Mouse (Mus musculus) naive thymus-derived CD4-positive, alpha-beta T cell, adult 2 months (primary cell): Measurements from ENCODE around the gene Fam69a.

Source experiments
- DNase-seq: peaks from one replicate; pipeline ENCODE4 v3.0.0-alpha.2; 2011; ENCODE audit warnings: low read depth

The Fam69a gene

DNA sequence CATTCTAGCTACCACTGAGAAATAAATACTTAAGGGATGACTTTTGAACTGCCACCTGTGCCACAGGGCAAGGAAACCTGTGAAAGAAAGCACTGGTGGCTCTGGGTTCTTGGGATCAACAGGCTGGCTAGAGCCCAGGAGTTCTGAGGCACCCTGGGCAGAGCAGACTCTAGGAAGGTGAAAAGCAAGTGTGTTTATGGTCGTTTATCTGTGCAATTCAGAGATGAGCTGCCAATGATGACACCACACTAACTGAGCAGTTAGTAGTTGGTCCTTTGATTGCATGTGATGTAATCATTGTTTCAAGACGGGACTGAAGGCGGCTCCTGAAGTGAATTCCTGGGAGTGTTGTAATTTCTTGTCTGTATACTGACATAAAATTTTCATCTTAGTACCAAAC, 82.6 kb downstream of the Fam69a start:
- DNase-seq, result no peak

DNA sequence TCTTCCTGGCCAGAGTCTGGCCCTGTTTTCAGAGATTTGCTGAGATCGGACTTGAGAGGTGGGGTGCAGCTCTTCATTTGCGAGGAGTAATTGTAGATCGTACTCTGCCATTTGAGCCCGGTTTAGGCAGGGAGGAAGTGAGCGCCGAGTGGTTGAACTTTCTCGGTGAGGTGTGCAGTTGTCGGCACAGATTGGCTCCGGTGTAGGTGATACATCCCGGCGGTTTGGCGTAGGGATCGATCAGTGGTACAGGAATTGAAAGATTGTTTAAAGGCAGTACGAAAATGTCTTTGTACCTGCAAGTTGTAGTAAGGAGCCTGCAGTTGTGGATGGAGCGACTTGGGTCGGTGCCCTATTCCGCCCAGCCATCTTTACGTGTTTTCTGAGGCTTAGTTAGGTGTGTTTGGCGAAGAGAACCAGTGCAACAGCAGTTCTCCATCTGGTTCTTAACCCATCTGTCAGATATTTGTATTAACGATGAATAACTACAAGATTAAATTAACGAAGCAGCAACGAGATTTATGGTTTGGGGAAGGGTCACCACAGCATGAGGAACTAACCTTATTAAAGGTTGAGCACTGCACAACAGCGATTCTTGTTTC, 85.8 kb downstream of the Fam69a start:
- DNase-seq, result peak; percentile 78

DNA sequence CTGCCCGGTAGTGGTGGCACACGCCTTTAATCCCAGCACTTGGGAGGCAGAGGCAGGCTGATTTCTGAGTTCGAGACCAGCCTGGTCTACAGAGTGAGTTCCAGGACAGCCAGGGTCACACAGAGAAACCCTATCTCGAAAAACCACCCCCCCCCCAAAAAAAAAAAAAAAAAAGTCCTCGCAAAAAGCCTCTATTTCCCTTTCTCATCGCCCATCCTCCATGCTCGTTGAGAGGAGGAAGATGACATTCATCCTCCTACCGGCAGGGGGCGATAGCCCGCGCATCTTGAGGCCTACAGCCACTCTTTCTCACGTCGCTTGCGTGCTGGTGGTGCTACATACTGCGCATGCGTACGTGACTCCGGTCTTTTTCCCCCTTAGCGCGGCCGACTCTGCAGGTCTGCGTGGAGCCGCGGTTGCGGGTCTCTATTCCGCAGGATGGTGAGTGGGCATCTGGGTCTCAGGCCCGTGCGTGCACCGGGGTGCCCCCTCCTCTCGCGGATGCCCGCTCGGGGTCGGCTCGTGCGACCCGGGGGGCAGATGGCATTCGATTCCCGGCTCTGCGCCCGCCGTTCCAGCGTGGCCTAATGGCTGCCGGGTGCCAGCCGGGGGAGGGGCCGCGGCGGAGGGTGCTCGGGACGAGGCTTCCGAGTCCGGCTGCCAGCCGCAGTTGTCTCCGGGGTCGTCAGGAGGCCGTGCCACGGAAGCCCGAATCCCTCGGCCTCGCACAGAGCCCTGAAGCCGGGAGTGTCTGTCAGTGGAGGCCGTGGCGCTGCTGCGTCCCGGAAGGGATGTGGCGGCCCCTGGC, 86.5 kb downstream of the Fam69a start, which contains the start of gene Rpl5:
Gene Rpl5 (plus strand): TSS at position 297 of the 808 bp plus-strand sequence.
- peak; percentile 97 for DNase-seq

DNA sequence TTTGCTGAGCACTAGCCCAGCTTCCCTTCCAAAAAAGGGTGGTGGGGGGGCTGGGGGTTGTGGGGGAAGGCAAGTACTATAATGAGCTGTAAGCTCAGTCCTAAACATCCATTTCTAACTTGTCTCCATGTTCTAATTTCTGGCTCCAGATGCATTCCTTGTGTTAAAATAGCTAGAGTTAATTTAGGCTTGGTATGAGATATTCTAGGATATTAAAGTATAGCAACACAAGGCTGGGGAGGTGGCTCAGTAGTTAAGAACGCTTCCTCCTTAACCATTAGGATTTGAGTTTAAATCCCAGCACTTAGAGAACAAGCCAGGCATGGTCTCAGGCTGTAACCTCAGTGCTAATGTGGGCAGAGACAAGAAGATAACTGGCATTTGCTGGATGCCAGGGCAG, 90.6 kb downstream of the Fam69a start:
- DNase-seq, result no peak

DNA sequence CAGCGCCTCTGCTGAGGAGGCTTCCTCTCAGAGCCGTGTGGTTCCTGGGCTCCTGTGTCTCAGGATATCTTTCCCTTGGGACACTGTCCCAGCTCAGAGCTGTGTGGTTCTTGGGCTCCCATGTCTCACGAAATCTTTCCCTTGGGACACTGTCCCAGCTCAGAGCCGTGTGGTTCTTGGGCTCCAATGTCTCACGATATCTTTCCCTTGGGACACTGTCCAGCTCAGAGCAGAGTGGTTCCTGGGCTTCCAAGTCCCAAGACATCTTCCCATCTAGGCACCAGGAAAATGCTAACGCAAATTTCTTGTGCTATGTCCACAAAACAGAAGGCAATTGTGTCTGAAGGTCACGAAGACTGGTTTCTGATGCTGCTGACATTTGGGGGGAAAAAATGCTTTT, 92.2 kb downstream of the Fam69a start:
- no peak for DNase-seq

DNA sequence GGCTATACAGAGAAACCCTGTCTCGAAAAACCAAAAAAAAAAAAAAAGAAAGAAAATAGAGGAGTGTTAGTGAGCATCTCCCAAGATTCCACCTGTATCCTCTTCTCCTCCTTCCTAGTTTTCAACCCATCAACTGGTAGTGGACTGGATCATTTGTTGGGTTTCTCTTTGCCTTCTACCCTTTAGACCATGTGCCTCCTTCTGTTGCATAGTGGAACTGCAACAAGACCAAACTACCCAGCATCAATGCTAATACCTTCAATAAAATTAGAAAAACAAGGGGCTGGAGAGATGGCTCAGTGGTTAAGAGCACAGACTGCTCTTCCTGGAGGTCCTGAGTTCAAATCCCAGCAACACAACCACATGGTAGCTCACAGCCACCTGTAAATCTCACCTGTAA, 95.4 kb downstream of the Fam69a start:
- DNase-seq, result peak; percentile 49

DNA sequence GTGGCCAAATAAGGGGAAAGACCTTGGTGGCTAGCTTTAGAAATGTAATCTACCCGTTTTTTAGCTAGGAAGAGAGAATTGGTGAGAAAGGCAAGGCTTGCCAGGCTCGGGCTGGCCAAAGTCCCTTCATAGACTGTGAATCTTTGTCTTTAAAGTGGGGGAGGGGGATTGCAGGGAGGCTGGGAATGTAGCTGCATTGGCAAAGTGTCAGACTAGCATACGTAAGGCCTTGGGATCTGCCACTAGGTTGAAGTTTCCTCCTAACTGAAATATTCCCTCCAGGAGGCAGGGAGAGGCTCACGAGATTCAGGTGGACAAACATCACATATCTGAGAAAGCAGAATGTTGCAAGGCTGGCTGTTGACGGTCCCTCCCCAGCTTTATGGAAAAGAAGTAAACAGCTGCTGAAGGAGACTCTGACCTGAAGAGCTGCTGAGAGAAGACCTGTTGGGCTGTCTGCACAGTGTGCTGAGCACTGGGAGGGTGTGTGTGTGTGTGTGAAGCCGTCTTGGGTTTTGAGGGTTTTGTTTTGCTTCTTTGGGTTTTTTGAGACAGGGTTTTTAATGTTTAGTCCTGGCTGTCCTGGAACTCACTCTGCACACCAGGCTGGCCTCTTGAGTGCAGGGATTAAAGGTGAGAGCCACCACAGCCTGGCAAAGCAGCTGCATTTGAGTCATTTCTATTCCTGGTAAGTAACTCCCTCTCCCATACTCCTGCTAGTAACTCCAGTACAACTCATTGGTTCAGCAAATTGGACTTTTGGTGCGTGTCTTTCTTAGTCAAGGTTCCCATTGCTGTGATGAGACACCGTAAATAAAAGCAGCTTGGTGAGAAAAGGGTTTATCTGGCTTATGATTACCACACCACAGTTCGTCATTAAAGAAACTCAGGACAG, 96.6 kb downstream of the Fam69a start:
- no peak for DNase-seq

DNA sequence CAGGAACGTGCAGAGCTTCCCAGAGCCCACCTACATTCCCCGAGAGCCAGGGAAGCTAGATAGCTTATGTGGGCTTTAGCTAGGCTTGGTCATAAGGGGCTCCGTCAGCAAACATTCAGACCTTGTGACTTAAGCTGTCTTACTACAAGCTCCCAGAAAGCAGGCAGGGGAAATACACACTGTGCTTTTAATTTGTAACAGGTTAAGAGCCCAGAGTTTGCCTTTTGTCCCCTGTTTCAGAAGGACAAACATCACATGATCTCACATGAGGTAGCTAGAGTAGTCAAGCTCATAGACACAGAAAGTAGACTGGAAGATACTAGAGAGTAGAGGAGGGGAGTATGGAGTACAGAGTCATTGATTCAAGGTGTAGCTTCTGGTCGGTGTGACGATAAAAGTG, 106.2 kb downstream of the Fam69a start:
- no peak for DNase-seq

DNA sequence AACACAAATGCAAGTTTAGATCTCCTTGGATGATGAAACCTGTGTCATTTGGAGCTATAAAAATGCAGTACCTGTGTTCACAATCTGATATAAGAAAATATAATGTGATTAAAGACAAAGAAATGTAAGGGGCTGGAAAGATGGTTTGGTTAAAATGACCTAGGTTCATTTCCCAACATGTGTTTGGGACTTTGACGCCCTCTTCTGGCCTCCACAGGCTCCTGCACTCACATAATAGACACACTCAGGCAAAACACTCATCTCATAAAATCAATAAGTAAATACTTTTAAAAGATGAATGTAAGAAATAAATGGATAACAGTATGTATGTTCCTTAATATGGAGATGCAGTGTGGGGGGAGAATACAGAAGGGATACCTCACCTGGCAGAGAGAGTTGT, 109.8 kb downstream of the Fam69a start:
- DNase-seq, result no peak

DNA sequence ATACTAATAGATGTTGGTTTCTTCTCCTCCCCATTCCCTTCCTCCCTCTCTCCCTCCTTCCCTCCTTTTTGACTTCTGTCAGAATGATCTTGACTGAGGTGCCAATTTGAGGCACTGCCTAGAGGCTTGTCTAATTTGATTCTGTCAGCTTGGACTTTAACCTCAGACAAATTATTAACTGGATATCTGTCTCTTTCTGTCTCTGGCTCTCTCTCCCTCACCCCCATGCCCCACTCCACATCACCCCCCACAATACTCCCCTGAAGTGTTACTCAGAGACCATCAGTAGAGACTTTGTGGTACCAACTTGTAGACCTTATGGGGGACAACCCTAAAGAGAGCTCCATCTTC, 111.6 kb downstream of the Fam69a start:
- no peak for DNase-seq

DNA sequence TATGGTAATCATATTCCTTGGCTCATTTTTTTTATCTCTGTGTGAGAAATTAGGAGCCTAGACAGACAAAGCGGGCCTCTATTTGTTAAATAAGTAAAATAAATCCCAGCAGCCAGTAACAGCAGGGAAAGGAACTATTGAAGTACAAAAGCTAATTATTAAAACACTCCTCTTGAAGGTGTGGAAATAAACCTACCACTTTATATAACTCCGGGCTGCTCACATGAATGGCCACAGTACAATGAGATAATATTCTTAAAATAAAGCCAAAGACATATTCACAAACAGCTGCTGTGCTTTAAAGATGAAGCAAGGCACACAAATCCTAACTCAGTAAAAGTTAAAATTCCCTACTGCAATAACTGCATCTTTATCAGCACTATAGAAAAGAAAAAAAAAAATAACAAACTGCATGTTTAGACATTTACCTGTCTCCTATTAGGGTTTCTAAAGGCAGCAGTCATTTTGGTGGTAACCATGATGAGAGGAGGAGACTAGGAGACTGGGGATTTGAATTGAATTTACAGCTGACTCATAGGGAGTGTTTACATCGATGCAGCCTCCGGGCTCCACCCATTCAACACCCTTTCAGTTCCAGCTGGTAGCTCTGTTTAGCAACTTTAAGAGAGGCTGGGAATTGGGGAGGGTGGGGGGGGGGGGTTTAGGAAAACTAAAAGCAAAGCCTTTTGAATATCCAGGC, 112.2 kb downstream of the Fam69a start, which contains the start of gene Evi5:
Gene Evi5 (minus strand): TSS at position 547 of the 700 bp plus-strand sequence.
- DNase-seq, result no peak

DNA sequence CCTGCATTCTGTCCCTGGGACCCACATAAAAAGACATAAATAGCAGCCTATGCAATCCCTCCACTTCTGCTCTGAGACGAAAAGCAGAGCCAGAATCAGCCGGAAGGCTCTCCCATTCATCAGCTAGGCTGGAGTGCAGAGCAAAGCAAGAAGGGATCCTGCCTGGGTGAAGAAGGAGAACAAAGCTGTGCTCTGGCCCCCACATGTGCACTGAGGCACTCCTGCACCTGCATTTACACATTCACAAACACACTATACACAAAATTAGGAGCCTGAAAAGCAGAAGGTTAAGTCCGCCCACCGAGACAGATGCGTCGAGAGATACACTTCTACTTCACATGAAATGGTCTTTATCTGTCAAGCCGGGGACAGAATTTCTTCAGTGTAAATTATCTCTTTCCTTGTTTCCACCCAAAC, 113.0 kb downstream of the Fam69a start:
- no peak for DNase-seq

DNA sequence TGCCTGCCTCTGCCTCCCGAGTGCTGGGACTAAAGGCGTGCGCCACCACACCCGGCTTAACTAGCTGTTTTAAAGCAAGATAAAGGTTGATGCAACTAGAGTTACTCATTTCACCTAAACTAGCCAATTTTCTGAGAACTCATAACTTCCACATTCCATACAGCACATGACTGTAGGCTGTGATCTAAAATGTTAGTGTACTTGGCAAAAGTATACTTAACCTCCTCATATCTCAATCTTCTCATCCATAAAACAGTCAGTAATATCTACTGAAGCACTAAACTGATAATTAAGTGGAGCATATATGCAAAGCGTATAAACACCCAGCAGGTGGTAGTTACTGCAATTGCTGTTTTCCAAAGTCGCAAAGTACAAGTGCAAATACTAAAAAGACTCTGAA, 113.6 kb downstream of the Fam69a start:
- DNase-seq, result no peak

DNA sequence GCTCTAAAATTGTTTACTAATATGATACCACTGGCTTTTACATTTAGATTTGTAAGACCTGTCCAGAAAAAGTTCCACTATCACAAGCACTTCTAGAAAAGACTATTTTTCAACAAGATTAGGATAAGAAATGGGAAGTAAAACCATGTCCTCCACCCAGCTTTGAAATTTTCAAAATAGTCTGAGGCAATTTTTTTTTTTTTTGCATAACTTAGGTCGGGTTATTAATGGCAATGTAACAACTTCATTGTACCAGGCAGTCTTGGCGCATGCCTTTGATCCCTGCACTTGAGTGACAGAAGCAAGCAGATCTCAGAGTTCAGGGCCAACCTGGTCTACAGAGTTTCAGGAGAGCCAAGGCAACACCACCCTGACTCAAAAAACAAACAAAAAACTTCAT, 117.2 kb downstream of the Fam69a start:
- no peak for DNase-seq

DNA sequence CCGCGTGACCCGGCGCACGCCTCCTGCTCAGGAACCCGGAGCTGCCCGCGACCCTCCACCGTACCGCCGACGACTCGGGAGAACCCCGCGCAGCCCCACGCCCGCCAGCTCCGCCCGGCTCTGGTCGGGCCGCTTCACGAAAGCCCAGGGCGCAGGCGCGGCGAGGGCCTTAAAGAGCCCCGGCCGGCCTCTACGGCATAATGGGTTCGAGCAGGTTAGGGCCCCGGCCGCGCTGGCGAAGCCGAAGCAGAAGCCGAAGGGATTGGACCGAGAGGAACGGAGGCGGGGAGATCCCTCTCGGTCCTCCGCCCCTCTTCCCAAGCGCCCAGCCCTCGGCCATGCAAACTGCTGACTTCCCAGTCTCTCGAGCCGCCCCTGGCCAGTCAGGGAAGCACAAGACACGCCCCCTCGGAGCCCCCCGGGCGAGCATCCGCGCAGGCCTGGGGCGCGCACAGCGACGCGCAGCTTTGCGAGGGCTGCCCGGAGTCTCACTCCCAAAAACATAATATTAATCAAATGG, 117.9 kb downstream of the Fam69a start:
- DNase-seq, result peak; percentile 47

DNA sequence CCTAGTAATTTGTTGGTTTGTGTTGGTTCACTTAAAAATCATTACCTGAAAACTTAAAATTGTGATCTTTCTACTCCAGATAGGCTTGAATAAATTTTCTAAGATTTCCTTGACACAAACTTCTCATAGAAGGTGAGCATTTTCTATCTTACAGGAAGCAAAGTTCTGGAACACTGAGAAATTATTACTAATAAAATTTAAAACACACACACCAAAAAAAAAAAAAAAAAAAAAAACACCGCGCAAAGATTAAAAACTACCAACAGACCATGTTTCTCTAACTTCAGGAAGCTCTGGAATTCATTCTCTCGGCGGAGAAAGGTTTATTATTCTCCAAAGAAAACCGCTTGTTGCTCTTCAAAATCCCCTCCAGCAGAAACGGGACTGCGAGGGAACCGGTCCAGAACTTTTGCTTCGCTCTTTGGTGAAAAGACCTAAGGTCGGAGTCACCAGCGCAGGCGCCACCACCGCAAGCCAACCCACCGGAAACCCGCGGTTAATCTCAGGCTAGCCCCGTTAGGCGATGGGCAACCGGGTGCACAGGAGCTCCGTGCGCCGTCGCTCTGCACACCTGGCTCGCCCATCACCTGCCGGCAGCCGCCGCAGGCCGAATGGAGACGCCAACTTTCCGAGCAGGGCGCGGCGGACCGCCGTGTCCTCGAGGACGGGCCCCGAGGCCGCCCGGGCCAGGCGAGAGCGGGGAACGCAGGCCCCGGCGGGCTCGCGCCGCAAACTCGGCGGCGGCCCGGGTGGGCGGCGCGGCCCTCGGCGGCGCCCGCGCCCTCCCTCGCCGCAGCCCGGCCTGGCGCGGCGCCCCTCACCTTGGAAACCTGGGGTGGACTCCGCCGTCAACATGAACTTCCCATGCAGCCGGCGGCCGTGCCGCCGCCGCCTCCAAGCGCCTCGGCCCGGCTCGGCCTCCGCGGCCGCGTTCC, 118.6 kb downstream of the Fam69a start:
- DNase-seq, result peak; percentile 50

DNA sequence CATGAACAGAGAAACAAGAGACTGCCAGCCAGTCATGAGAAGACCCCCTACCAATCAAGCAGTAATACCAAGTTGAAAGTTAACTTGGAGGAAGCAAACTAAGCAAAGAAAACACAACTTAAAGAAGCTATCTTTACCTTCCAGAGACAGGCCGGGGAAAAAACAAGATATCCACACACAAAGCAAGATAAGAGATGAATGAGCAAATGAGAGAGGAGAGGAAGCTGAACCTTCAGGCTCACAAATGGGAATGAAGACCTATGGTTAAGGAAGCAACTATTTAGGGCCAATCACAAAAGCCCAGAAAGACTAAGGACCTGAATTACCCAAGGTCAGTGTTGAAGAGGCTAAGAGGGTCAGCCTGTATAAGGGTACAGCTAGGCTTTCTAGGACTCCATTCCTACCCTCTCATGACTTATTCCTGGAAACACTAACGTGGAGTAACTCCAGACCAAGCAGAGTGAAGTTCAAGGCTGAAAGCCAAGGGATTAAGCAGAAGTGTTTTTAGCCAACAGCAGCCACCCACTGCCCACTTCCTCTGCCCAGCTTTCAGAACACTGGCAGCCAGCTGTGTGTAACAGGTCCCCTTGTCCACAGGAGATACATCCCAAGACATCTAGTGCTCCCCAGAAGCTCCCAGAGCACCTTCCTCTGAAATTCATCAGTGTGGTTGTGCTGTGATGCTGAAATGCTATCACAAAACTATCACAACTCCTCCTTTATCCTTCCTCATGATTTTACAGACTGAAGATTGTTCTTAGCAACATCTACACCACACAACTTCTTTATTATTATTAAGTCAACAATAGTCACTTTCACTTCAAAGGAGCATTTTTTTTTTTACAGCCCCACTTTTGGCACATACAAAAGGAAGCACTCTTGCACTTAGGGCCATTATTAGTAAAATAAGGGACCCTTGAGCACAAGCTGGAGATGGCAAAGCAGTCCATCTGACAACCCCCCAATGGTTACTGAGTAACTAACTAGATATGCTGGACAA, 120.5 kb downstream of the Fam69a start:
- DNase-seq, result no peak

DNA sequence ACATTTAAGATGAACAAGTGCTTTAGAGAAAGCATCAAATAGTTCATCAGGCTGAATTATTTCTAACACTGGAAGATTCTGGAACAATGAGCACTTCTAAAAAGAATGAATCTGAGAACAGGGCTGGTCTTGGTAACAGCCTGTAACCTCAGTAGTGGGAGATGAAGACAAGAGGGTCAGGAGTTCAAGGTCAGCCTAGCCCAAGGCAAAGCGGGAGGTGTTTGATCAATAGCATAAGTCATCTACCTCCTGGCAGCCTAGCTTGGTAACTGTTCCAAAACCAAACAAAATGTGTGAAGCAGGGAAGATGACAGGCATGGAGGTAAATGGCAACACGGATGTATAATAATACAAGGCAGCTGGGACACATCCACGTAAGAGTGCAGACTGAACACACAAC, 122.9 kb downstream of the Fam69a start:
- DNase-seq, result no peak

DNA sequence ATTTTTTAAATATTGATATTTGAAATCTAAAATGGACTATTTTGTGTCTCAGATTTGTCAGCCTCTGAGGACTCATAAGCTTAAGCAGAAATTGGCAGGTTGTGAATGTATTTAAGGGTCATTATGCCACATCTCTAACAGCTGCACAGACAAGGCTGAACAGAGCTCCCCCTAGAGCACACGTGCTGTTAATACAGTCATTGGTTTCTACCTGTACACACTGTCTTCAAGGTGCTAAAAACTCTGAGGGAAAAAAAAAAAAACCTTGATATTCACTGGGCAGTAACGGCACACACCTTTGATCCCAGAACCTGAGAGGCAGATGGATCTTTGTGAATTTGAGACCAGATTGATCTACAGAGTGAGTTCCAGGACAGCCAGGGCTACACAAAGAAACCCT, 127.9 kb downstream of the Fam69a start:
- peak; percentile 62 for DNase-seq
